Mouse (Mus musculus) erythroblast, embryonic 14.5 days (primary cell): ENCODE data around the gene Eif4g1.

Experiments
- GATA1 ChIP-seq: IDR thresholded peaks from 2 replicates; pipeline ENCODE4 v1.6.1; 2012; ENCODE audit warnings: low read length, inconsistent platforms, mixed read lengths
- TAL1 ChIP-seq: IDR thresholded peaks from 3 replicates; pipeline ENCODE4 v1.6.1; 2012; ENCODE audit warnings: low read length, inconsistent platforms, mixed read lengths

DNA sequence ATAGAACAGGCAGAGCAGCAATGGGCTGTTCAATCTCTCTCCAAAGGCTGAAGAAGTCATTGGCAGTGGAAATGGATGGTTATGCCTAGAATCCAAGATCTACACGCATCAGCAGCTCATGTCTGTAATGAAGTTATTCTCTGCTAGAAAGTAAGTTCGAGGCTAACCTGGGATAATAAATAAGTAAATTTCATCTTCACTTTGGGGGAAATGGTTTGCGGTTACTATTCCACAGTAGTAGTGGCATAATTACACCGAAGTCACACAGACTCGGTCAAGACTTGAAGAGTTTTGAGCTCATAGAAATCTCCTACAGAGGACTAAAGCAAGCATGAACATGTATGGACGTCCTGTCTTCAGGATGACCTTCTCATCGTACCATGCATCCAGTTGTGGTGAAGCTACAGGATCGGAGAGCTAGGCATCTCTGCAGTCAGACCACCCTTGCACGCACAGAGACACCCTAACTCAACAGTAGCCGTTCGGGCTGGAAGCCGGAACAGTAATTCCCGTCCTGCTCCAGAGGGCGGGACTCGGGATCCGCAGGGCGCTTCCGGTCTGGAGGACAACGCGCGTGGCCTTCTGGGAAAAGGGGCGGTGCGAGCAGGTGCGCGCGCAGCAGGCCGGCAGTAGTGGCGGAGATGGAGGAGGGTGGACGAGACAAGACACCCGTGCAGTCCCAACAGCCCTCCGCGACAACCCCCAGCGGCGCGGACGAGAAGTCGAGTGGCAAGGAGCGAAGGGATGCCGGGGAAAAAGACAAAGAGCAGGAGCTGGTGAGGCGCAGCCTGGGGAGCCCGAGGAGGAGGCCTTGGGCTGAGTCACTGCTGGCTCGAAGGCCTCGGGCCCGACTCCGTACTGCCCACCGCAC lies 16.8 kb upstream of the Eif4g1 start, which contains the start of gene Psmd2:
- TF ChIP-seq GATA1 = no peak
- TF ChIP-seq TAL1 = no peak
